Mouse (Mus musculus): ENCODE results near the gene Agpat4.

DNA sequence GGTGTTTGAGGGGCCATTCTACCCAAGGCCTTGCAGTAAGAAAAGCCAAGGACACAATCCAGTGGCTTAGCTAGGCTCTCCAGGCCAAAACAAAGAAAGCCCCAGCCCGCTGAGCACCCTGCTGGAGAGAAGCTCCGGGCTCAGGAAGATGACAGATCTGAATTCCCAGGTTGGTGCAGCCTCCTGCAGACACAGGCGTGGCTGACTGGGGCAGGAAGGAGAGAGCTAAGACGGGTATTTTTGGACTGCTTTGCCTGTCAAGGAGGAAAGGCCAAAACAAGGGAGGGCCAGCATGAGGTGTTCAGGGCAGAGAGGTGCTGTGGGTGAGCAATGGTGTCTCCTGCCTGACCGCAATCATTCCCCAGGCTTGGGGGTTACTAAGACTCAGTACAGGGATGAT is 105.2 kb downstream of the Agpat4 start:
- TF ChIP-seq CTCF (IDR thresholded peaks at IDR 0.05; ENCODE audit: control insufficient read depth, insufficient read depth, insufficient read length) (no peak), USF1 (IDR thresholded peaks at IDR 0.05; ENCODE audit: low read depth) (no peak), MYOG (IDR thresholded peaks at IDR 0.05; ENCODE audit: control insufficient read depth, extremely low read depth, insufficient read length) (no peak), MAX (IDR thresholded peaks at IDR 0.05) (no peak), CEBPB (IDR thresholded peaks at IDR 0.05; ENCODE audit: low read depth) (no peak), MYOD1 (IDR thresholded peaks at IDR 0.05; ENCODE audit: control insufficient read depth, insufficient read length, low read depth) (no peak)
